Mouse (Mus musculus) stomach, postnatal 0 days (tissue): ENCODE results near the gene Smg1.

Source experiments
- CTCF ChIP-seq: IDR thresholded peaks from 2 replicates; pipeline ENCODE4 v1.5.1; 2016; ENCODE audit warnings: antibody characterized with exemption, low read depth, mild to moderate bottlenecking, moderate library complexity
- EP300 ChIP-seq: optimal IDR thresholded peaks from 2 replicates; pipeline ENCODE3; 2016; ENCODE audit warnings: antibody characterized with exemption

DNA sequence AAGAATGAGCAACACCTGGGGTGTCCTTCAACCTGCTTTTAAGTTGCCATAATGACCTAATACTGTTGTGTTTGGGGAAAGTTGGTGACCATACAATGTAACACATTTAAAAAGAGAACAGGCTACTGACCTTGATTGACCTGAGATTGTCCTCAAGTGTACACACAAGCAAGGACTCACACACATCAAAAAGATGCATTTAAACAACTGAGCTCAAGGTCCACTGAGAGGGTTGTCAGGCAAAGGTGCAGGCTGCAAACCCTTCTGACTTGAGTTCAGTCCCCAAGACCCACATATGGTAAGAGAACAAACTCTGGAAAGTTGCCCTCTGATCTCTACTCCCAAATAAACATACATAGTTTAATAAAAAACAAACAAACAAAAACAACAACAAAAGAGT is 117.7 kb downstream of the Smg1 start:
- TF ChIP-seq CTCF (no peak), EP300 (no peak)
